ENCODE assay signal across 10 mouse cellular contexts in genomic region chr7:141222696-141223215, GRCm38 (mm10). TPM values are rescaled to one million over a fixed set of nuclear protein-coding genes. Genes with fewer than 3 reads are reported as not detected.
DNase-seq lines count a peak whose midpoint lies in the region; ATAC-seq lines count a peak whose summit lies in the region.
"Had no signal": no experiment of that assay in that cellular context is flagged by ENCODE, and none has a peak within 500 bp of the region (broad histone marks: within the 10 kb centered on the region; RNA-seq: fewer than 3 reads in every experiment).

No protein-coding gene starts in this region.

- peak overlapping the region; percentile 93; the same call in 1 of the 2 replicates for H3K4me2 ChIP-seq in kidney, embryonic 15.5 days
- peak overlapping the region; percentile 89; the same call in 1 of the 2 replicates for H3K4me2 ChIP-seq in embryonic facial prominence, embryonic 14.5 days (ENCODE audit: low read depth, low read length)
- H3K4me2 ChIP-seq in intestine, embryonic 15.5 days (replicated peaks), result peak overlapping the region; percentile 83
- peak overlapping the region; percentile 80 for H3K4me2 ChIP-seq in midbrain, embryonic 16.5 days (ENCODE audit: low read length)

- DNase-seq in kidney, adult 18-20 months, result no peak
- no peak for DNase-seq in embryonic facial prominence, embryonic 14.5 days (ENCODE audit: low spot score)
- no peak for DNase-seq in left cerebral cortex, postnatal 4 days
- DNase-seq in cerebellum, postnatal 10 days, result no peak
- no peak for DNase-seq in kidney, adult 9 months

- no peaks in the 10 kb centered on the region for H3K9me3 ChIP-seq in kidney, embryonic 15.5 days (replicated peaks)
- no peaks in the 10 kb centered on the region for H3K9me3 ChIP-seq in embryonic facial prominence, embryonic 14.5 days (ENCODE audit: control insufficient read depth, low read length)
- H3K9me3 ChIP-seq in intestine, embryonic 15.5 days, result no peaks in the 10 kb centered on the region
- no peaks in the 10 kb centered on the region for H3K9me3 ChIP-seq in midbrain, embryonic 16.5 days (replicated peaks; ENCODE audit: control insufficient read depth, low read length, poor library complexity, severe bottlenecking)

- ATAC-seq in kidney, embryonic 15.5 days (replicated peaks; ENCODE audit: low FRiP score), result no peak
- ATAC-seq in embryonic facial prominence, embryonic 14.5 days (ENCODE audit: low read depth), result no peak
- ATAC-seq in intestine, embryonic 15.5 days, result no peak
- ATAC-seq in midbrain, embryonic 16.5 days, result no peak

- WGBS in kidney, embryonic 15.5 days, result 83% methylated on average over 4 of the region's 4 CpGs
- 91% methylated on average over 4 of the region's 4 CpGs for WGBS in embryonic facial prominence, embryonic 14.5 days
- WGBS in intestine, embryonic 15.5 days, result 81% methylated on average over 4 of the region's 4 CpGs
- WGBS in midbrain, embryonic 16.5 days, result 90% methylated on average over 4 of the region's 4 CpGs

- H3K4me3 ChIP-seq in kidney, embryonic 15.5 days (replicated peaks), result no peak overlapping the region
- no peak overlapping the region for H3K4me3 ChIP-seq in embryonic facial prominence, embryonic 14.5 days (ENCODE audit: low read depth, low read length)
- no peak overlapping the region for H3K4me3 ChIP-seq in intestine, embryonic 15.5 days (replicated peaks)
- no peak overlapping the region for H3K4me3 ChIP-seq in midbrain, embryonic 16.5 days (ENCODE audit: low read depth, low read length)

- no peaks in the 10 kb centered on the region for H3K27me3 ChIP-seq in kidney, embryonic 15.5 days
- no peaks in the 10 kb centered on the region for H3K27me3 ChIP-seq in embryonic facial prominence, embryonic 14.5 days (replicated peaks; ENCODE audit: control insufficient read depth, insufficient read depth, low read length)
- H3K27me3 ChIP-seq in intestine, embryonic 15.5 days (replicated peaks), result no peaks in the 10 kb centered on the region
- H3K27me3 ChIP-seq in midbrain, embryonic 16.5 days (ENCODE audit: control insufficient read depth, insufficient read depth, low read depth, low read length), result no peaks in the 10 kb centered on the region
- H3K27me3 ChIP-seq: Patski had no signal

- H3K9ac ChIP-seq in kidney, embryonic 15.5 days, result peak overlapping the region; percentile 42; the same call in 1 of the 2 replicates
- H3K9ac ChIP-seq in embryonic facial prominence, embryonic 14.5 days (ENCODE audit: low read depth, low read length), result peak overlapping the region; percentile 54; the same call in 1 of the 2 replicates
- H3K9ac ChIP-seq in intestine, embryonic 15.5 days, result 0 out of 2 replicates have a peak overlapping the region, but pooled peaks have one; percentile 17
- H3K9ac ChIP-seq in midbrain, embryonic 16.5 days (ENCODE audit: low read depth, low read length), result 0 out of 2 replicates have a peak overlapping the region, but pooled peaks have one; percentile 68

- intact Hi-C loops in left cerebral cortex, postnatal 4 days (cut with DNase I), result no loop called here

- H3K4me1 ChIP-seq in kidney, embryonic 15.5 days, result peaks cover 45% of the 10 kb centered on the region
- H3K4me1 ChIP-seq in embryonic facial prominence, embryonic 14.5 days (ENCODE audit: control insufficient read depth, insufficient read depth, low read length), result peaks cover 20% of the 10 kb centered on the region
- peaks cover 42% of the 10 kb centered on the region for H3K4me1 ChIP-seq in intestine, embryonic 15.5 days (replicated peaks)
- H3K4me1 ChIP-seq in midbrain, embryonic 16.5 days (ENCODE audit: control insufficient read depth, insufficient read depth, low read length), result peaks cover 12% of the 10 kb centered on the region

- peaks cover 20% of the 10 kb centered on the region for H3K36me3 ChIP-seq in kidney, embryonic 15.5 days
- H3K36me3 ChIP-seq in embryonic facial prominence, embryonic 14.5 days (ENCODE audit: control insufficient read depth, insufficient read depth, low read length), result peaks cover 10% of the 10 kb centered on the region; the same call in 1 of the 2 replicates
- peaks cover 4% of the 10 kb centered on the region; the same call in 1 of the 2 replicates for H3K36me3 ChIP-seq in intestine, embryonic 15.5 days
- H3K36me3 ChIP-seq in midbrain, embryonic 16.5 days (ENCODE audit: control insufficient read depth, insufficient read depth, low read length), result no peaks in the 10 kb centered on the region; the same call in 1 of the 2 replicates

- peak overlapping the region; percentile 94 for H3K27ac ChIP-seq in kidney, embryonic 15.5 days
- peak overlapping the region; percentile 88 for H3K27ac ChIP-seq in embryonic facial prominence, embryonic 14.5 days (replicated peaks; ENCODE audit: low read depth, low read length)
- peak overlapping the region; percentile 91 for H3K27ac ChIP-seq in intestine, embryonic 15.5 days
- peak overlapping the region; percentile 73; the same call in 1 of the 2 replicates for H3K27ac ChIP-seq in midbrain, embryonic 16.5 days (ENCODE audit: low read length)

RNA-seq across cellular contexts. Expression of gene Phrf1, which starts 5.8 kb away (rescaled TPM):
- 73.1 and 78.3 TPM in 2 replicates for polyA plus RNA-seq in kidney, embryonic 15.5 days (2015; fragmentation: Nextera tagmentation; extraction: Ambion mirVana)
- 59.8 and 62.7 TPM in 2 replicates for polyA plus RNA-seq in embryonic facial prominence, embryonic 14.5 days (2014; fragmentation: Nextera tagmentation; extraction: Ambion mirVana)
- 61.9 and 62.1 TPM in 2 replicates for polyA plus RNA-seq in intestine, embryonic 15.5 days (2015; fragmentation: Nextera tagmentation; extraction: Ambion mirVana)
- 68.0 and 72.3 TPM in 2 replicates for polyA plus RNA-seq in midbrain, embryonic 16.5 days (2015; fragmentation: Nextera tagmentation; extraction: Ambion mirVana)
- 10 to 100 TPM; 81.2 to 89.1 TPM for total RNA-seq in left cerebral cortex, postnatal 4 days (2021)

RNA-seq across cellular contexts. Expression of gene Rassf7, which starts 7.1 kb away (rescaled TPM):
- polyA plus RNA-seq in kidney, embryonic 15.5 days (2015; fragmentation: Nextera tagmentation; extraction: Ambion mirVana), result 57.5 and 66.9 TPM in 2 replicates
- 26.7 and 30.2 TPM in 2 replicates for polyA plus RNA-seq in embryonic facial prominence, embryonic 14.5 days (2014; fragmentation: Nextera tagmentation; extraction: Ambion mirVana)
- polyA plus RNA-seq in intestine, embryonic 15.5 days (2015; fragmentation: Nextera tagmentation; extraction: Ambion mirVana), result 63.7 and 70.0 TPM in 2 replicates
- 19.8 and 21.2 TPM in 2 replicates for polyA plus RNA-seq in midbrain, embryonic 16.5 days (2015; fragmentation: Nextera tagmentation; extraction: Ambion mirVana)
- total RNA-seq in left cerebral cortex, postnatal 4 days (2021), result 1 to 10 TPM; 3.8 to 4.7 TPM

RNA-seq across cellular contexts. Expression of gene Lmntd2, which starts 8.9 kb away (rescaled TPM):
- 3.4 and 3.5 TPM in 2 replicates for polyA plus RNA-seq in kidney, embryonic 15.5 days (2015; fragmentation: Nextera tagmentation; extraction: Ambion mirVana)
- 1.3 and 1.5 TPM in 2 replicates for polyA plus RNA-seq in embryonic facial prominence, embryonic 14.5 days (2014; fragmentation: Nextera tagmentation; extraction: Ambion mirVana)
- polyA plus RNA-seq in intestine, embryonic 15.5 days (2015; fragmentation: Nextera tagmentation; extraction: Ambion mirVana), result 3.5 and 3.6 TPM in 2 replicates
- polyA plus RNA-seq in midbrain, embryonic 16.5 days (2015; fragmentation: Nextera tagmentation; extraction: Ambion mirVana), result 0.23 and 0.81 TPM in 2 replicates
- under 1 TPM in 1 of 2 experiments, not detected in 1; 0.18 TPM for total RNA-seq in left cerebral cortex, postnatal 4 days (2021)
- total RNA-seq: hematopoietic stem cell, adult 5-6 weeks had no signal

RNA-seq across cellular contexts. Expression of gene Lrrc56, which starts 28.8 kb away (rescaled TPM):
- 10.3 and 13.9 TPM in 2 replicates for polyA plus RNA-seq in kidney, embryonic 15.5 days (2015; fragmentation: Nextera tagmentation; extraction: Ambion mirVana)
- 6.0 and 7.2 TPM in 2 replicates for polyA plus RNA-seq in embryonic facial prominence, embryonic 14.5 days (2014; fragmentation: Nextera tagmentation; extraction: Ambion mirVana)
- polyA plus RNA-seq in intestine, embryonic 15.5 days (2015; fragmentation: Nextera tagmentation; extraction: Ambion mirVana), result 5.1 and 5.4 TPM in 2 replicates
- polyA plus RNA-seq in midbrain, embryonic 16.5 days (2015; fragmentation: Nextera tagmentation; extraction: Ambion mirVana), result 11.5 and 12.7 TPM in 2 replicates
- total RNA-seq in left cerebral cortex, postnatal 4 days (2021), result 1 to 10 TPM; 6.2 to 7.4 TPM

RNA-seq across cellular contexts. Expression of gene Hras, which starts 29.0 kb away (rescaled TPM):
- polyA plus RNA-seq in kidney, embryonic 15.5 days (2015; fragmentation: Nextera tagmentation; extraction: Ambion mirVana), result 92.1 and 98.0 TPM in 2 replicates
- 122 and 142 TPM in 2 replicates for polyA plus RNA-seq in embryonic facial prominence, embryonic 14.5 days (2014; fragmentation: Nextera tagmentation; extraction: Ambion mirVana)
- 92.9 and 107 TPM in 2 replicates for polyA plus RNA-seq in intestine, embryonic 15.5 days (2015; fragmentation: Nextera tagmentation; extraction: Ambion mirVana)
- 139 and 144 TPM in 2 replicates for polyA plus RNA-seq in midbrain, embryonic 16.5 days (2015; fragmentation: Nextera tagmentation; extraction: Ambion mirVana)
- 100 to 1,000 TPM; 194 to 211 TPM for total RNA-seq in left cerebral cortex, postnatal 4 days (2021)

Comparison
In these comparisons a context has a peak if more than half of its experiments do, and no peak if none do; other contexts are left out.
1. H3K9ac ChIP-seq: peak in every context shown above with its lines; median percentile 68 in midbrain, embryonic 16.5 days; 54 in embryonic facial prominence, embryonic 14.5 days; 42 in kidney, embryonic 15.5 days; 17 in intestine, embryonic 15.5 days.